Comparison of ENCODE assay signal across 10 mouse cellular contexts in genomic region chr3:89388134-89388881, GRCm38 (mm10). TPM values are rescaled to one million over a fixed set of nuclear protein-coding genes. Genes with fewer than 3 reads are reported as not detected.
DNase-seq lines count a peak whose midpoint lies in the region; ATAC-seq and TF ChIP-seq lines count a peak whose summit lies in the region.
"Had no signal": no experiment of that assay in that cellular context is flagged by ENCODE, and none has a peak within 500 bp of the region (broad histone marks: within the 10 kb centered on the region; RNA-seq: fewer than 3 reads in every experiment).

No protein-coding gene starts in this region.

- no peaks in the 10 kb centered on the region for H3K36me3 ChIP-seq in hindbrain, embryonic 12.5 days
- H3K36me3 ChIP-seq in hindbrain, embryonic 11.5 days (ENCODE audit: control insufficient read depth, insufficient read depth, low read length), result no peaks in the 10 kb centered on the region
- H3K36me3 ChIP-seq in kidney, postnatal 0 days (ENCODE audit: insufficient read depth, low read length), result no peaks in the 10 kb centered on the region
- H3K36me3 ChIP-seq in myocyte (ENCODE audit: control insufficient read depth, insufficient read depth), result peaks cover 10% of the 10 kb centered on the region
- H3K36me3 ChIP-seq: heart, embryonic 15.5 days; neural tube, embryonic 13.5 days had no signal

- H3K4me1 ChIP-seq in hindbrain, embryonic 12.5 days, result peaks cover 36% of the 10 kb centered on the region
- peaks cover 20% of the 10 kb centered on the region for H3K4me1 ChIP-seq in hindbrain, embryonic 11.5 days (replicated peaks; ENCODE audit: control insufficient read depth, insufficient read depth, low read length)
- H3K4me1 ChIP-seq in kidney, postnatal 0 days (replicated peaks; ENCODE audit: insufficient read depth, low read length), result peaks cover 25% of the 10 kb centered on the region; the same call in 1 of the 2 replicates

- no peak overlapping the region for H3K9ac ChIP-seq in hindbrain, embryonic 12.5 days
- H3K9ac ChIP-seq in hindbrain, embryonic 11.5 days (ENCODE audit: low read depth, low read length), result no peak overlapping the region
- 0 out of 2 replicates have a peak overlapping the region, but pooled peaks have one; percentile 14 for H3K9ac ChIP-seq in kidney, postnatal 0 days (ENCODE audit: low read depth, low read length)
- H3K9ac ChIP-seq: heart, embryonic 15.5 days; neural tube, embryonic 13.5 days had no signal

- no peak overlapping the region for H3K4me3 ChIP-seq in hindbrain, embryonic 12.5 days
- H3K4me3 ChIP-seq in hindbrain, embryonic 11.5 days (ENCODE audit: low read depth, low read length), result no peak overlapping the region
- H3K4me3 ChIP-seq in gastrocnemius, adult 2 months, result peak overlapping the region; percentile 70
- no peak overlapping the region for H3K4me3 ChIP-seq in kidney, postnatal 0 days (replicated peaks; ENCODE audit: low read depth, low read length)
- H3K4me3 ChIP-seq in myocyte, result no peak overlapping the region
- H3K4me3 ChIP-seq: heart, embryonic 15.5 days; neural tube, embryonic 13.5 days had no signal

- H3K27ac ChIP-seq in hindbrain, embryonic 12.5 days, result no peak overlapping the region
- no peak overlapping the region for H3K27ac ChIP-seq in hindbrain, embryonic 11.5 days (ENCODE audit: low read depth, low read length)
- peak overlapping the region; percentile 95 for H3K27ac ChIP-seq in gastrocnemius, adult 2 months
- no peak overlapping the region for H3K27ac ChIP-seq in kidney, postnatal 0 days
- H3K27ac ChIP-seq: heart, embryonic 15.5 days; neural tube, embryonic 13.5 days had no signal

- intact Hi-C loops in gastrocnemius, adult 2 months (cut with DNase I), result no loop called here

- no peaks in the 10 kb centered on the region for H3K9me3 ChIP-seq in hindbrain, embryonic 12.5 days (replicated peaks)
- H3K9me3 ChIP-seq in hindbrain, embryonic 11.5 days (ENCODE audit: control insufficient read depth, low read length), result no peaks in the 10 kb centered on the region
- no peaks in the 10 kb centered on the region for H3K9me3 ChIP-seq in kidney, postnatal 0 days (replicated peaks; ENCODE audit: low read length)
- H3K9me3 ChIP-seq: heart, embryonic 15.5 days; neural tube, embryonic 13.5 days had no signal

- H3ac ChIP-seq in myocyte (ENCODE audit: control insufficient read depth, insufficient read length), result no peak overlapping the region

- peaks cover 57% of the 10 kb centered on the region for H3K79me2 ChIP-seq in myocyte (ENCODE audit: control insufficient read depth, insufficient read depth)

- TF ChIP-seq POLR2A in myocyte (IDR thresholded peaks at IDR 0.05; ENCODE audit: insufficient read length, low read depth), result peak; percentile 15

- no peak for ATAC-seq in hindbrain, embryonic 12.5 days (ENCODE audit: low FRiP score)
- ATAC-seq in hindbrain, embryonic 11.5 days (ENCODE audit: low FRiP score), result no peak
- ATAC-seq in kidney, postnatal 0 days (replicated peaks; ENCODE audit: low FRiP score, low read depth), result no peak

- TF ChIP-seq CTCF in gastrocnemius, adult 2 months (IDR thresholded peaks at IDR 0.05), result no peak
- no peak for TF ChIP-seq CTCF in kidney, postnatal 0 days (IDR thresholded peaks at IDR 0.05; ENCODE audit: low read depth)

- 0 out of 2 replicates have a peak overlapping the region, but pooled peaks have one; percentile 11 for H3K4me2 ChIP-seq in hindbrain, embryonic 12.5 days (replicated peaks)
- no peak overlapping the region; the same call in 1 of the 2 replicates for H3K4me2 ChIP-seq in hindbrain, embryonic 11.5 days (replicated peaks; ENCODE audit: low read depth, low read length)
- H3K4me2 ChIP-seq in kidney, postnatal 0 days (ENCODE audit: low read length), result no peak overlapping the region
- H3K4me2 ChIP-seq in myocyte (ENCODE audit: low read depth), result no peak overlapping the region
- H3K4me2 ChIP-seq: heart, embryonic 15.5 days; neural tube, embryonic 13.5 days had no signal

- WGBS in hindbrain, embryonic 12.5 days, result 73% methylated on average over 11 of the region's 11 CpGs
- WGBS in hindbrain, embryonic 11.5 days, result 78% methylated on average over 10 of the region's 11 CpGs
- WGBS in kidney, postnatal 0 days, result 74% methylated on average over 11 of the region's 11 CpGs

- H3K27me3 ChIP-seq in hindbrain, embryonic 12.5 days, result peaks cover 32% of the 10 kb centered on the region
- peaks cover 7% of the 10 kb centered on the region for H3K27me3 ChIP-seq in hindbrain, embryonic 11.5 days (ENCODE audit: control insufficient read depth, insufficient read depth, low read length)
- no peaks in the 10 kb centered on the region for H3K27me3 ChIP-seq in kidney, postnatal 0 days (ENCODE audit: insufficient read depth, low read length)
- no peaks in the 10 kb centered on the region for H3K27me3 ChIP-seq in myocyte (ENCODE audit: control insufficient read depth, insufficient read depth, insufficient read length)
- H3K27me3 ChIP-seq: heart, embryonic 15.5 days had no signal

- DNase-seq in hindbrain, embryonic 11.5 days (ENCODE audit: low spot score), result no peak
- peak; percentile 37 for DNase-seq in thymus, postnatal 4 days
- no peak for DNase-seq in thymus, postnatal 10 days (ENCODE audit: low spot score in 2 of 2)
- DNase-seq in gastrocnemius, adult 2 months, result peak; percentile 94
- DNase-seq in kidney, postnatal 0 days (ENCODE audit: low spot score), result no peak
- DNase-seq in embryo, embryonic 9.5 days (ENCODE audit: extremely low spot score), result no peak

TF ChIP-seq in myocyte, 11 proteins besides CTCF, POLR2A, EP300 and RAD21:
- TF ChIP-seq REST (IDR thresholded peaks at IDR 0.05; ENCODE audit: insufficient read depth, insufficient read length), result no peak
- peak in 1 of 3 experiments; percentile 35 for TF ChIP-seq MYOD1 (IDR thresholded peaks at IDR 0.05; ENCODE audit: control insufficient read depth in 1 of 3, insufficient read length in 2 of 3, low read depth in 2 of 3)
- TF ChIP-seq MYOG (IDR thresholded peaks at IDR 0.05; ENCODE audit: control insufficient read depth in 1 of 3, insufficient read depth in 1 of 3, insufficient read length in 2 of 3, low read depth in 2 of 3), result peak in 2 of 3 experiments; percentile 52 to 68

RNA-seq across cellular contexts. Expression of gene Zbtb7b, which starts 6.3 kb away (rescaled TPM):
- polyA plus RNA-seq in hindbrain, embryonic 12.5 days (2016; fragmentation: Nextera tagmentation; extraction: Ambion mirVana), result 0.74 and 0.80 TPM in 2 replicates
- 0.47 and 1.2 TPM in 2 replicates for polyA plus RNA-seq in hindbrain, embryonic 11.5 days (2014; fragmentation: Nextera tagmentation; extraction: Ambion mirVana)
- total RNA-seq in gastrocnemius, adult 2 months (2021), result 10 to 100 TPM; 22.8 to 33.3 TPM
- 4.3 TPM in 2 replicates for polyA plus RNA-seq in kidney, postnatal 0 days (2015; fragmentation: Nextera tagmentation; extraction: Ambion mirVana)
- 47.0 TPM for polyA plus RNA-seq in myocyte (2012; fragmentation: generic; extraction: Trizol)

RNA-seq across cellular contexts. Expression of gene Lenep, which starts 14.3 kb away (rescaled TPM):
- polyA plus RNA-seq in hindbrain, embryonic 12.5 days (2016; fragmentation: Nextera tagmentation; extraction: Ambion mirVana), result 1.0 and 1.5 TPM in 2 replicates
- 0.22 and 0.95 TPM in 2 replicates for polyA plus RNA-seq in hindbrain, embryonic 11.5 days (2014; fragmentation: Nextera tagmentation; extraction: Ambion mirVana)
- 1 to 10 TPM in 1 of 2 experiments, under 1 TPM in 1; 0.41 to 2.1 TPM for total RNA-seq in gastrocnemius, adult 2 months (2021)
- polyA plus RNA-seq in kidney, postnatal 0 days (2015; fragmentation: Nextera tagmentation; extraction: Ambion mirVana), result 0.16 TPM in 1 of 2 replicates, not detected in the other
- not detected for polyA plus RNA-seq in myocyte (2012; fragmentation: generic; extraction: Trizol)
- polyA plus RNA-seq: heart, embryonic 15.5 days had no signal

RNA-seq across cellular contexts. Expression of gene Dcst1, which starts 23.3 kb away (rescaled TPM):
- 0.71 and 0.76 TPM in 2 replicates for polyA plus RNA-seq in hindbrain, embryonic 12.5 days (2016; fragmentation: Nextera tagmentation; extraction: Ambion mirVana)
- polyA plus RNA-seq in hindbrain, embryonic 11.5 days (2014; fragmentation: Nextera tagmentation; extraction: Ambion mirVana), result 0.28 and 0.63 TPM in 2 replicates
- total RNA-seq in gastrocnemius, adult 2 months (2021), result not detected
- 6.2 TPM in 2 replicates for polyA plus RNA-seq in kidney, postnatal 0 days (2015; fragmentation: Nextera tagmentation; extraction: Ambion mirVana)
- polyA plus RNA-seq in myocyte (2012; fragmentation: generic; extraction: Trizol), result 0.41 TPM

RNA-seq across cellular contexts. Expression of gene Flad1, which starts 23.4 kb away (rescaled TPM):
- polyA plus RNA-seq in hindbrain, embryonic 12.5 days (2016; fragmentation: Nextera tagmentation; extraction: Ambion mirVana), result 36.1 and 36.9 TPM in 2 replicates
- polyA plus RNA-seq in hindbrain, embryonic 11.5 days (2014; fragmentation: Nextera tagmentation; extraction: Ambion mirVana), result 26.2 and 26.5 TPM in 2 replicates
- 10 to 100 TPM; 40.8 to 56.4 TPM for total RNA-seq in gastrocnemius, adult 2 months (2021)
- polyA plus RNA-seq in kidney, postnatal 0 days (2015; fragmentation: Nextera tagmentation; extraction: Ambion mirVana), result 28.8 and 29.8 TPM in 2 replicates
- 19.8 TPM for polyA plus RNA-seq in myocyte (2012; fragmentation: generic; extraction: Trizol)

RNA-seq across cellular contexts. Expression of gene Dcst2, which starts 26.5 kb away (rescaled TPM):
- polyA plus RNA-seq in hindbrain, embryonic 12.5 days (2016; fragmentation: Nextera tagmentation; extraction: Ambion mirVana), result 0.12 and 0.29 TPM in 2 replicates
- polyA plus RNA-seq in hindbrain, embryonic 11.5 days (2014; fragmentation: Nextera tagmentation; extraction: Ambion mirVana), result 0.14 and 0.27 TPM in 2 replicates
- not detected for total RNA-seq in gastrocnemius, adult 2 months (2021)
- 0.57 and 0.62 TPM in 2 replicates for polyA plus RNA-seq in kidney, postnatal 0 days (2015; fragmentation: Nextera tagmentation; extraction: Ambion mirVana)
- 0.01 TPM for polyA plus RNA-seq in myocyte (2012; fragmentation: generic; extraction: Trizol)
- polyA plus RNA-seq: heart, embryonic 15.5 days had no signal

Comparison
In these comparisons a context has a peak if more than half of its experiments do, and no peak if none do; other contexts are left out.
1. DNase-seq: peak in thymus, postnatal 4 days (single experiment) and gastrocnemius, adult 2 months (single experiment); none in hindbrain, embryonic 11.5 days (single experiment), thymus, postnatal 10 days (0 of 2), kidney, postnatal 0 days (single experiment) and embryo, embryonic 9.5 days (single experiment).